Mouse (Mus musculus) liver, adult (tissue): Measurements from ENCODE around the gene Rad18.
A peak's percentile ranks its signal among the peaks of the same experiment; 100 is the strongest.

Experiments used
- GATA4 ChIP-seq: IDR thresholded peaks from 2 replicates; pipeline ENCODE4 v1.6.1; 2014; ENCODE audit warnings: mild to moderate bottlenecking, low read length; ENCODE audit not compliant: insufficient replicate concordance

Gene Rad18

GRCm38 (mm10) chr6:112696056-112696950 lies at the start of gene Rad18:
Gene Rad18 (minus strand): TSS chr6:112696686.
- no peak for TF ChIP-seq GATA4

- no peak for TF ChIP-seq GATA4
Observed at GRCm38 (mm10) chr6:112742297-112742696, 45.8 kb upstream of the Rad18 start.

- no peak for TF ChIP-seq GATA4
Observed at GRCm38 (mm10) chr6:112741766-112742165, 45.3 kb upstream of the Rad18 start.

- no peak for TF ChIP-seq GATA4
Observed at GRCm38 (mm10) chr6:112739635-112740034, 43.1 kb upstream of the Rad18 start.

- no peak for TF ChIP-seq GATA4
Observed at GRCm38 (mm10) chr6:112738924-112739323, 42.4 kb upstream of the Rad18 start.

GRCm38 (mm10) chr6:112736471-112736870 lies 40.0 kb upstream of the Rad18 start:
- TF ChIP-seq GATA4, result no peak

GRCm38 (mm10) chr6:112735054-112735453 lies 38.6 kb upstream of the Rad18 start:
- no peak for TF ChIP-seq GATA4

GRCm38 (mm10) chr6:112733942-112734341 lies 37.5 kb upstream of the Rad18 start:
- no peak for TF ChIP-seq GATA4

GRCm38 (mm10) chr6:112732434-112732833 lies 35.9 kb upstream of the Rad18 start:
- no peak for TF ChIP-seq GATA4

- no peak for TF ChIP-seq GATA4
Observed at GRCm38 (mm10) chr6:112731386-112731785, 34.9 kb upstream of the Rad18 start.

- TF ChIP-seq GATA4, result no peak
Observed at GRCm38 (mm10) chr6:112728760-112729422, 32.4 kb upstream of the Rad18 start.

GRCm38 (mm10) chr6:112725468-112725867 lies 29.0 kb upstream of the Rad18 start:
- TF ChIP-seq GATA4, result no peak

GRCm38 (mm10) chr6:112720409-112721080 lies 24.1 kb upstream of the Rad18 start:
- TF ChIP-seq GATA4, result peak; percentile 87

GRCm38 (mm10) chr6:112719983-112720382 lies 23.5 kb upstream of the Rad18 start:
- TF ChIP-seq GATA4, result no peak

- TF ChIP-seq GATA4, result no peak
Observed at GRCm38 (mm10) chr6:112717168-112717567, 20.7 kb upstream of the Rad18 start.

- peak; percentile 30; the same call in 1 of the 2 replicates for TF ChIP-seq GATA4
Observed at GRCm38 (mm10) chr6:112713951-112714350, 17.5 kb upstream of the Rad18 start.
